Mouse (Mus musculus) Patski (cell line): ENCODE measurements around the gene Mfsd4a. TPM values are rescaled to one million over a fixed set of nuclear protein-coding genes. Genes with fewer than 3 reads are reported as not detected.

Experiments
- ATAC-seq: fragments of 100-300 bp; one replicate; pipeline ENCODE4 v1.8.0; 2021
- CTCF ChIA-PET: fragments of 350-600 bp; sonication (Branson Sonifier 250); formaldehyde crosslinking; loops from one replicate; lab custom pipeline; 2022; ENCODE audit warnings: inconsistent platforms; lab: Charles Lee
- POLR2A ChIA-PET: fragments of 350-600 bp; sonication (Branson Sonifier 250); formaldehyde crosslinking; loops from one replicate; lab custom pipeline; 2022; ENCODE audit warnings: antibody characterized with exemption, inconsistent platforms; lab: Charles Lee
- DNase-seq: peaks from one replicate; pipeline ENCODE4 v3.0.0-alpha.2; 2011; ENCODE audit warnings: low read depth, low spot score
- H3K27me3 ChIP-seq: fragments of 371-371 bp; one replicate; pipeline ENCODE4 v1.5.1; 2021
- CTCF ChIP-seq: fragments of 100-300 bp; IDR thresholded peaks from one replicate; pipeline ENCODE4 v1.5.1; 2021
- in situ Hi-C: fragments of 300-500 bp; cut with MboI; formaldehyde crosslinking; loops from 3 replicates; pipeline ENCODE4 v1.11.1; 2018; ENCODE audit warnings: low pct_unique_long_range_greater_than_20kb, mixed read lengths
- polyA plus RNA-seq: library from polyadenylated mRNA; unstranded; gene quantifications from one replicate; pipeline ENCODE4 v1.2.3, GENCODE M21; 2021

Gene Mfsd4a
- polyA plus RNA-seq, 1 experiment from 2014 or later = 17.7 TPM

- ChIA-PET CTCF (interaction anchor here (1.1 to 2.5 kb wide), 2 partner anchors 65 to 83 kb away, joined by 3 to 9 read pairs; no protein-coding TSS in a partner anchor), POLR2A (interaction anchor here (1.2 kb wide), 1 partner anchor 11 kb away, joined by 3 read pairs; no protein-coding TSS in a partner anchor)
- in situ Hi-C loops = no loop called here
- ATAC-seq (no peak), DNase-seq (no peak)
- no peak for TF ChIP-seq CTCF
- H3K27me3 ChIP-seq = peaks cover 52% of the 10 kb centered on the region
Observed at GRCm38 (mm10) chr1:132065475-132066172, 2.2 kb downstream of the Mfsd4a start.

- H3K27me3 ChIP-seq = peaks cover 49% of the 10 kb centered on the region
- DNase-seq = no peak
- ChIA-PET POLR2A (no interaction called here), CTCF (interaction anchor here (1.1 to 2.5 kb wide), 2 partner anchors 9 to 83 kb away, joined by 3 to 9 read pairs; no protein-coding TSS in a partner anchor)
- in situ Hi-C loops = no loop called here
- no peak for TF ChIP-seq CTCF
- ATAC-seq = no peak
Observed at GRCm38 (mm10) chr1:132065001-132065400, 2.9 kb downstream of the Mfsd4a start.

- ATAC-seq = no peak
- in situ Hi-C loops = no loop called here
- CTCF ChIA-PET = no interaction called here
- no peak for TF ChIP-seq CTCF
- POLR2A ChIA-PET = no interaction called here
- no peak for DNase-seq
- peaks cover 39% of the 10 kb centered on the region for H3K27me3 ChIP-seq
Observed at GRCm38 (mm10) chr1:132063096-132063495, 4.8 kb downstream of the Mfsd4a start.

GRCm38 (mm10) chr1:132061750-132062541, 5.9 kb downstream of the Mfsd4a start:
- in situ Hi-C loops = no loop called here
- ChIA-PET CTCF (no interaction called here), POLR2A (no interaction called here)
- DNase-seq = no peak
- no peak for TF ChIP-seq CTCF
- H3K27me3 ChIP-seq = peaks cover 29% of the 10 kb centered on the region
- no peak for ATAC-seq

- TF ChIP-seq CTCF = no peak
- DNase-seq = no peak
- no peak for ATAC-seq
- peaks cover 14% of the 10 kb centered on the region for H3K27me3 ChIP-seq
- in situ Hi-C loops = no loop called here
- POLR2A ChIA-PET = no interaction called here
- CTCF ChIA-PET = no interaction called here
Observed at GRCm38 (mm10) chr1:132060036-132060769, 7.7 kb downstream of the Mfsd4a start.

GRCm38 (mm10) chr1:132058558-132058957, 9.3 kb downstream of the Mfsd4a start:
- no peak for TF ChIP-seq CTCF
- in situ Hi-C loops = no loop called here
- H3K27me3 ChIP-seq = peaks cover 5% of the 10 kb centered on the region
- DNase-seq (no peak), ATAC-seq (no peak)
- ChIA-PET POLR2A (no interaction called here), CTCF (no interaction called here)

GRCm38 (mm10) chr1:132055054-132055664, 12.7 kb downstream of the Mfsd4a start:
- peaks cover 5% of the 10 kb centered on the region for H3K27me3 ChIP-seq
- POLR2A ChIA-PET = interaction anchor here (1.0 kb wide), 1 partner anchor 11 kb away, joined by 3 read pairs; no protein-coding TSS in a partner anchor
- DNase-seq (no peak), ATAC-seq (no peak)
- TF ChIP-seq CTCF = no peak
- CTCF ChIA-PET = interaction anchor here (1.6 kb wide), 1 partner anchor 9 kb away, joined by 3 read pairs; no protein-coding TSS in a partner anchor
- in situ Hi-C loops = no loop called here

- in situ Hi-C loops = no loop called here
- DNase-seq = no peak
- no peak for ATAC-seq
- ChIA-PET CTCF (no interaction called here), POLR2A (interaction anchor here (1.0 kb wide), 1 partner anchor 12 kb away, joined by 3 read pairs; no protein-coding TSS in a partner anchor)
- no peak for TF ChIP-seq CTCF
- H3K27me3 ChIP-seq = no peaks in the 10 kb centered on the region
Observed at GRCm38 (mm10) chr1:132054387-132054786, 13.5 kb downstream of the Mfsd4a start.

- POLR2A ChIA-PET = no interaction called here
Observed at GRCm38 (mm10) chr1:132051746-132052145, 16.1 kb downstream of the Mfsd4a start.

More at GRCm38 (mm10) chr1:132051746-132052145, 16.1 kb downstream of the Mfsd4a start:
- no peaks in the 10 kb centered on the region for H3K27me3 ChIP-seq
- TF ChIP-seq CTCF = no peak
- DNase-seq (no peak), ATAC-seq (no peak)
- in situ Hi-C loops = no loop called here
- CTCF ChIA-PET = no interaction called here
